Mouse (Mus musculus) cerebral cortex, adult 2 months (tissue): ENCODE data around the gene Fam78b.

Source experiments
- WGBS: fragments of 180-500 bp; shearing (Covaris S2); methylation state at CpG from one replicate; pipeline ENCODE4 v1.1.7; 2018; 5-methylcytosine and 5-hydroxymethylcytosine counted together

Fam78b gene

DNA sequence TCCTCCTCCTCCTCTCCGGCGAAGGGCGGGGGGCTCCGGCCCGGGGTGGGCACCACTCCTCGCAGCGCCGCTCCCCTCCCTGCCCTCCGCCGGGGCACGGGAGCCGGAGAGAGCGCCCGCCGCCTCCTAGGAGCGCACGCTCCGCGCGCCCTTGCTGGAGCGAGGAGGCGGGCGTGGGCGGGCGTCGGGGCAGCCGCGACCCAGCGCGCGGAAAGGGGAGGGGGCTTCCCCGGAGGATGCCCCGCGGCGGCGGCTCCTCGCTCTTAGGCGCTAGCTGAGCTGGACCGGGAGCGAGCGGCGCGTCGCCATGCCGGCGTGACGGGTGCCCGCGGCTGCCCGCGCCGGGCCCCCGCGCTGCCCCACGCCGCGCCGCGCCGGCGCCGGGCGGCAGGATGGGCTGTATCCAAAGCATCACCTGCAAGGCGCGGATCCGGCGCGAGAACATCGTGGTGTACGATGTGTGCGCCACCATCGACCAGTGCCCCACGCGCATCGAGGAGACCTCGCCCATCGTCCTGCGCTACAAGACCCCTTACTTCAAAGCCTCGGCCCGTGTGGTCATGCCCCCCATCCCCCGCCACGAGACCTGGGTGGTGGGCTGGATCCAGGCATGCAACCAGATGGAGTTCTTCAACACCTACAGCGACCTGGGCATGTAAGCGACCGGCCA is at the start of gene Fam78b:
Fam78b (plus strand) TSS at position 244 of the 670 bp plus-strand sequence.
- WGBS: 1% methylated on average over 82 of the region's 85 CpGs

DNA sequence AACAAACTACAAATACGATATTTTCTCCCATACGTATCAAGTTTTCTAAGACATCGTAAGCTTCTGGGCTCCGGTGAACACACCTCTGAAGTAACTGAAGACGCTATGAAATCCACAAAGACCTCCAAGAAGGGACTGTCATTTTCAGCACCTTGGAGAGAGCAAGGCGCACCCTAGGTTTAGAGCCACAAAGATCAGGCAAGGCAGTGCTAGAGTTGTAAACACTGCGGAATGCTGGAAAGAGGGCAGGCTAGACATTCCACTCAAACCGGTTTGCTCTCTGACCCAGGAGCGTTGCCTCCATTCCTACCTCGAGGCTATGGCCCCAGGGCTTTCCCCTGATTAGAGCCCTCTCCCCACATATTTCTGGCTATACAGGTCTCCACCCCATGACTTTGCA is 36.7 kb upstream of the Fam78b start:
- WGBS: 59% methylated on average over 10 of the region's 10 CpGs

DNA sequence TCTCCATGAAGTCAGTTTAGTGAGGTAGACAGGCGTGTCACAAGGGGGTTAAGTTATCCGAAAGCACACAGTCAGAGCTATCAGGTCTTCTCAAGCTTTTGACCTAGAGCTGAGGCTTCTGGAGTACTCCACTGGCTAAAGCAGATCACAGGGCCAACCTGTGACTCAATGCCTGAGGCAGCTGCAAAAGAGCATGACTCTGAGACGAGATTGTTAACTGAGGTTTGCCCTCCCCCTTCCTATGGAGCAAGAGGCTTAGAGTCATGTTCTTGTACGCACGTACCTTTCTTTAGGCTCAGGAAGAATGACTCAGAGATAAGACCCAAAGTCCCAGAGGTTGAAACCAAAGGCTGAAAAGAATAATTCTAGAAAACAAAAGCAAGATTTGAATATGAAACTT is 32.9 kb upstream of the Fam78b start:
- WGBS: 88% methylated on average over 5 of the region's 5 CpGs

DNA sequence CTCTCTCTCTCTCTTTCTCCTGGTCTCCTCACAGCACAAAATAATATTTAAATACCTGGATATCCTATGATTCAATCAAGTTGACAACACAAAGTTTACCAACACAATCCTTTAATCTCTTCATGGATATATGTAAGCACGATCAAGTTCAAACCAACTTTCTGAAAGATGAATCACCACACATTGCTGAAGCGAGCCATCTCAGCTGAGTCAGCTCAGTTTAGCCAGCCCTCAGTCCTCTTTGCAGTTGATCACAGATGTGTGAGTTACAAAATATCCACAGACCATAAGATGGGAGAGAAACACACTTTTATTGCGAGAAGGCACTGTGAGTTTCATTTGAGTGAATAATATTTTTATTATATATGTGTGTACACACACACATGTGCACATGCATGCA is 27.5 kb upstream of the Fam78b start:
- whole genome bisulfite sequencing: 63% methylated on average over 3 of the region's 3 CpGs

DNA sequence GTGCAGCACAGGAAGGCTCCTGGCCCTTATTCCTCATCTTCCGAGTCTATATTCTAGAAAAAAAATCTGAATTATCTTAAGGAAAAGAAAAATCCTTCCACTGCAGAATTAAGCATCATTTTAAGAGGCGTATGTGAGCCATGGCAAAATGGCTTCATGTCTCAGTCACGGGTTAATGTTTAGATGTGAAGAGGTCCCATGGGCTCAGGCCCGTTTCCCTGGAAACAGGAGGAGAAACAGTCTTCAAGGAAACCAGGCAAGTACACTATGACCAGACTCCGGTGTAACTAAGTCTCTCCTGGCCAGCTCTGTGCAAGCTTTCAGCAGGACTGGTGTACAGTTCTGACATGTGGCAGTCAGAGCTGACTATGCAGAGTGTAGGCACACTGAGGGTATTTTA is 22.6 kb upstream of the Fam78b start:
- 83% methylated on average over 5 of the region's 5 CpGs for WGBS

DNA sequence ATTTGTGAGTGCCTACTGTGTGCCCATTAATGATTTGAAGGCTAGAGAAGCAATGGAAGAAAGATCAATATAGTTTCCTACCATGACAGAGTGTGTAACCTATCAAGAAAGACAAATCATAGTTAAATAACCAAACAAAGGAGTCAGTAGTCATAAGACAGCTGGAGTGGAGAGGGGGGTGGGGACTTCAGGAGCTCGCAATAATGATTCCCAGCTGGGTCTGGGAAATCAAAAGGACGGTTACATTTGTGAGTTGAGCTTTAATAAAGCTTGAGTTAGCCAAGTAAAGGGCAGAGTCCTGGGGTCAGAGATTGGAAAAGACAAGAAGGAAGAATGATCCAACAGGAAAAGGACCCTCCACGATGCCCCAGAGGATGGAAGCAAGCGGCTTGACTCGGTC is 7.0 kb upstream of the Fam78b start:
- WGBS: 82% methylated on average over 5 of the region's 5 CpGs

DNA sequence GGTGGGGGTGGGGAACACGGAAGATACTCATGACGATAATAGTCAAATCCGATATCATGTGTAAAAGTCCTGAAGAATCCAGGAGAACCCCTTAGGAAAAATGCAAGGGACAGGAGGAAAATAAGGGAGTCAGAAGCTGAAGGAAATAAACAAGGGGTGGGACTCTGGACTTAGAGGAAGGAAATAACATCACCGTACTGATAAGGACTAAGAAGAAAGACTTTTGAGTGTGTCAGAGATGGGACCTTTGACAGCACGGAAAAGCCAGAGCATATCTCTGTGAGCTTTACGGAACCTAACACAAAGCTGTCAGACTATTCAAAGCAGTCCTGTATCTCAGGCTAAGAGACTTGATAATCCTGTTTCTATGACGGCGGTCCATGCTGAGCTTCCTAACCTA is 5.0 kb upstream of the Fam78b start:
- WGBS: 85% methylated on average over 8 of the region's 8 CpGs

DNA sequence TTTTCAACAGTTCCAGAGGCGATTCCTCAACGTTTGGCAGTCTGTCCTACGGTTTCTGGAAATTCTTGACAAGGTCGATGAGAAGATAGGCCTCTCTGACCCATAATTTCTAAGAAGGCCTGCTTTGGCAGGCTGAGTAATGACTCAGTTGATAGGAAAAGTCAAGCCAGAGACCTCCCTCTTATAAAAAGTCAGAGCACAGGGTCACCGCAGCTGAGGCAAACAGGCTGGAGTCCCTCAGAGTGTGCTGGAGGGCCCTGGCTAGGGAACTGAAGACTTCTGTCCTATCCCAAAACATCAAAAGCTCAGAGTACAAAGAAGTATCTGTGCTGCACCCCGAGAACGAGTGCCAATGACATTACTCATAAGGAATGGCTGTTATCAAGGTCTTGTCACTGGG is 4.4 kb upstream of the Fam78b start:
- WGBS: 70% methylated on average over 7 of the region's 7 CpGs

DNA sequence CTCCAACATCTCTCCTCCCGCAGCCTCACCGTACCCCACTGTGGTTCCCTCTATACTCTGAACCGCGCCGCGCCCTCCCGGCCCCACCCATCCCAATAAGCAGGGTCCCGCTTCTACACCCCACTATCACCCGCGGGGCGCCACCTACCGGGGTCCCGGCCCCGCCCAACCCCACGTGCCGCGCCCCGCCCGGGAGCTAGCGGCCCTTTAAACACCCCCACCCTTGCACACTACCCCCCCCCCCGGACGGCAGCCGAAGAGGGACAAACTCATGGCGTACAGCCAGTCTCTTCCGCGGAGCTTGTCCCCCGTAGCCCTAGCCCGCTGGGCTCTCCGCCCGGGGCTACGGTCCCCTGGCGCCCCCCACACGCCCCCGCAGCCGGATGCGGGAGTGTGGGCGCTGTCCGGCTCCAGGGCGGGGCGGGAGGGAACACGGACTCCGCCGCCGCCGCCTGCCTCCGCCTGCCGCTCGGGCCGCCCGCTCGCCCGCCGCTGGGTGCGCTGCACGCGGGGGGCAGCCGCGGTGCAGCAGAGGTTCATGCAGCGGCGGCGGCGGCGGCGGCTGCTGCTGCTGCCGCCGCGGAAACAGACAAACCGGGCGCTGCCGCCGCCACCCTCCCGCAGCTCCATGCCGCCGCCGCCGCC is 566 bp upstream of the Fam78b start:
- under 1% methylated on average over 67 of the region's 76 CpGs for WGBS

DNA sequence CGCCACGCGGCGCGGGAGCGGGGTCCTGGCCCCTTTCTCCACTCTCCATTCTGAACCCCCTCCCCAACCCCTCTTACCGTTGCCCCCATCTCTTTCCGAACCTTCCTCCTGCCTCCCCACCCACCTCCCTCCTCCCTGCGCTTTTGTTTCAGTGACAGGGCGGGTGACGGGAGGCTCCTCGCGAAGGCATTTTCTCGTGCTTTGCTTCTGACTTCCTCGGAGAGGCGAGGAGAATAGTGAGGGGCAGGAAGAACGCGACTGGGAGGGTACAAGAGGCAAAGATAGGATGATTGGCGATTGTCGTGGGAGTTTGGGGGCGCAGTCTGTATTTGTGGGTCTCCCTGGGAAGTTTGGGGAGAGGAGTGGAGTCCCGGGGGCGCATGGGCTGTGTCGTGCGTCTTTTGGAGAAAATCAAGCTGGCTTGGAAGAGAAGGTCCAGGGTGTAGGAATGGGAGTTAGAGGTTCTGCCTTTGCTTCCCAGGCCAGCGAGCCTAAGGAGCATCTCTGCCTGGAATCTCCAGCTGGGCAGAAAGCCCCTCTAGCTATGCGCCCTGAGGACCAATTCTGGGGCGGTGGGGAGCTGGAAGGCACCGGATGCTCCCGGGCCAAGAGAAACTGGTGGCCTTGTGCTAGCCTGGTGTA is 748 bp downstream of the Fam78b start:
- 1% methylated on average over 30 of the region's 30 CpGs for whole genome bisulfite sequencing

DNA sequence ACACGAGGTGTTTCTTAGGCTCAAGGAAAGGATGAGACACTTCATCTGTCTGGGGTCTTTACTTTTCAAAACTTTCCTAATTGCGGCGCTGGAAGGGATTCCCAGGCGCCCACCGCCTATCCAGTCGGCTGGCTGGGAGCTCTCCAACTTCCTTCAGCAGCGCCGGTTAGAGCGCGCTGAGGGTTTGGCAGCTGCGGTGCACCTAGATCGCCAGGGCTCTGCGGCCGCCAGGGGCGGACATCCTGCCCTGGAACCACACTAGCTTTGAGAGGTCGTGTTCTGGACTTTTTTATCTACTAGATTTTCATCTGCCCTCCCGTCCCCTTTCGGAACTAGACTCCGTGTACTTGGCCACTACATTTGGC is 1.3 kb downstream of the Fam78b start:
- under 1% methylated on average over 19 of the region's 19 CpGs for WGBS

DNA sequence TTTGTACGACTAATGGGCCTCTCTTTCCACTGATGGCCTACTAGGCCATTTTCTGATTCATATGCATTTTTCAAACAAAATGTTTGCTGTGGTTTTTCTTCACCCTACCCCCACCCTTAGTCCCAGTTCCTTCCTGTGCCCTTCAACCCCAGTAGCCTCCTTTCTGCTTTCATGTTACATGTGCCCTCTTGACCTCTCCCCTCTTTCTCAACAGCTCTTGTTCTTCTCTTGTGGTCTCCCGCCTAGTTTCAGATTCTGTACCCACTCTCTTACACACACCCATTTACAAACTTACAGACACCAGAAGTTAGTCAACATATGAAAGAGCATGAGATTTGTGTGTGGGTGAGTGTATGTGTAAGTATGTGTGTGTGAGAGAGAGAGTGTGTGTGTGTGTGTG is 3.4 kb downstream of the Fam78b start:
- WGBS: 81% methylated on average over 2 of the region's 2 CpGs

DNA sequence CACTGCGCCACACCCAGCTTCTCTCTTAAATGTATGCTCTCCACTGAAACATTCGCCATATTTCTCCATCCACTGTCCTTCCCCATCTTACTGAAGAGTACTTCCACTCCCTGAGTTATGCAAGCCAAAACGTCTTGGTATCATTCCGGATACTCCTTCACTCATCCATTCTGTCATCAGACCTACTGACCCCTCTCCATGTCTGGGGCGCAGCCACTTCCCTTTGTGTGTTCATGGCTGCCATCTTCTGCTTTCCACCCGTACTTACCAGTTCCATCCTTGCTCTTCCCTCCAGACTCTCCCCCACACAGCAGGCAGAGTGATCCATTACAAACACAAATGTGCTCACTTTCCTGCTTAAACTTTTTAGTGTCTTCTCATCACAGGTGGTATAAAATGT is 6.1 kb downstream of the Fam78b start:
- 88% methylated on average over 6 of the region's 6 CpGs for WGBS

DNA sequence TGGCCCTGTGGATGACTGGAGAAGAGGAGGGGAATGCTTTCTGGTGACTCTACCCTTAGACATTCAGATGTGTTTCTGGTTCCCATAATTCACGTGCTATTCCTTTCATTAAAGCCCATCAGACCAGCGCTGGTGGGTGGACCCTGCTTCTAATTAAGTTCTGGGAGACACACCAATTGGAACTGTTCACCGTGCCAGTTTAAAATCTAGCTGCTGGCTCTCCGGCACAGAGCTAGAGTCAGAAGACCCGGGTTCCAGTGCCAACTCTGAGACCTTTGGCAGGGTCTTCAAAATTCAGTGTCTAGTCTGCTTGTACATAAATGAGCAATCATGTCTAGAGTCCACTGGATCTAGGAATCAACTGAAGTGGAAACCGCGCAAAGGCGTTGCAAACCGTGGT is 9.0 kb downstream of the Fam78b start:
- 74% methylated on average over 9 of the region's 9 CpGs for WGBS

DNA sequence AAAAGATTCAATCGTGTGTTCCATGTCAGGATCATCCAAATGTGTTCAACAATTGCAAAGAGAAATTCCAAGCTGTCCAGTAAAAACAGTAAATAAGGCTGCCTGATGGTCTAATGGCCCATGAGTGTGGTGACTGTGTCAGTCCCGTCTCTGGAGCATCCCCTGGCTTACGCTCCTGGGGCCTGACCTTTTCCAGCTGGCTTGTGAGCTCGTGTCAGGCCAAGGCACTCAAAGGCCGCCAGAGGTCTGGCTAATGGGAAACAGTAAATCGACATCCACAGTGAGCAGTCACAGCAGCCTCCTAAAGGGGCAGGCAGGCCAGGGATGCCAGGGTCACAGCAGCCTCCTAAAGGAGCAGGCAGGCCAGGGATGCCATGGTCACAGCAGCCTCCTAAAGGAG is 10.1 kb downstream of the Fam78b start:
- 77% methylated on average over 6 of the region's 6 CpGs for WGBS

DNA sequence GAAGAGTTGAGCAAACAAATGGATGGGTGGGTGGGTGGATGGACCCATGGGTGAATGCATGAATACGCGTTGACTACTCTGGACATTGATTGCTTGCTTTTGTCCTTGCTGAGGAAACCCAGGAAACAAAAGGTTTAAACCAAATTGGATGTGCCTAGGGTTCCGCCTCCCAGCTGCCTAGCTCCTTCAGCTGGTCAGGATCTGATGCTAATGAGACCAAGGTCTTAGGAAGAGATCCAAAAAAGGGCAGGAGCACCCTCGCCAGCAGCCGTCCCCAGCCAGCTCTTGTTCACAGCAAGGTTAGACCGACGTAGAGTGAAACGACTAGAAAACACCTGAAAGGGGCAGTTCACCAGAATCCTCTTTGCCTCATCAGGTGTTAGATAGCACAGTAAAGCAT is 11.4 kb downstream of the Fam78b start:
- 79% methylated on average over 8 of the region's 8 CpGs for WGBS

DNA sequence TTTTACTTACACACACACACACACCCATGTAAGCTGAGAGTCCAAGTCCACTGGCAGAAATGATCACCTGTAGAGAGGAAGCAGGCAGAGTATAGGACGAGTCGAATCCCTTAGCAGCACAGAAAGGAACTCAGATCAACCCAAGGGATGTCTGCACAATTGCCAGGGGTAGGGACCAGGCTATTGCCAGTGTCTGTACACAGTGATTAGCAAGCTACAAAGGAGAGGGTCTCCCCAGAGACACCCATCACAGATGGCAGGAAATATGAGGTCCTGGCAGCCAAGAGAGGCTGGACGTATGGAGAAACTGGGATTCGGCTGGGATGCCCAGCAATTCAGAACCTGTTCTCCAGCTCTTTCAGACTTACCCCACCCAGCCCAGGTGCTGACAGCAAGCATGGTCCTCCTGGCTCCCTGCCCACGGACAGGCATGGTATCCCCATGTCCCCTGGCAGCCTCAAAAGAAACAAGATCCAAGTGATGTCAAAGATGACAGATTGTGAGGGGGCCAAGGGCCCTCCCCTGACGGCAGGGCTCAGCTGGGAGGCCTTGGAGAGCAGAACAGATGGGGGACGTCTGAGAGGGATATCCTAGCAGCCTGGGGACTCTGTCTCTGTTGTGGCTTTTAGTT is 12.1 kb downstream of the Fam78b start:
- WGBS: 62% methylated on average over 7 of the region's 7 CpGs

DNA sequence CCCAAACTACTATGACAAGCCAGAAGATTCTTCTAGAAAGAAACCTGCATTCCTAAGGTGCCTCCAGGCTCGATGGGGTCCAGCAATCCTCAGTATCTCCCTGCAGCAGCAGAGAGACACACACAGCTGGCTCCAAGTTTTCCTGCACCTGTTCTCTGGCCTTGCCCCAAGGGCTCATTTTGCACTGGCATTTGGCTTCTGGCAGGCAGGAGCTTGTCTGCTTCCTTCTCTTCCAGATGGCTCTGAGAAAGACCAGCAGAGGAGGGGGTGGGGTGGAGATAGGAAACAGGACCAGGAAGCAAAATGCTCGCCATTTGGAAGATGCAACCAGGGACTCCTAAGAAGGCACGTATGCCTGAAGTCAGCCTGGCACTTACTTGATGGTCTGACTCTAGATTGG is 15.1 kb downstream of the Fam78b start:
- whole genome bisulfite sequencing: 50% methylated on average over 3 of the region's 3 CpGs

DNA sequence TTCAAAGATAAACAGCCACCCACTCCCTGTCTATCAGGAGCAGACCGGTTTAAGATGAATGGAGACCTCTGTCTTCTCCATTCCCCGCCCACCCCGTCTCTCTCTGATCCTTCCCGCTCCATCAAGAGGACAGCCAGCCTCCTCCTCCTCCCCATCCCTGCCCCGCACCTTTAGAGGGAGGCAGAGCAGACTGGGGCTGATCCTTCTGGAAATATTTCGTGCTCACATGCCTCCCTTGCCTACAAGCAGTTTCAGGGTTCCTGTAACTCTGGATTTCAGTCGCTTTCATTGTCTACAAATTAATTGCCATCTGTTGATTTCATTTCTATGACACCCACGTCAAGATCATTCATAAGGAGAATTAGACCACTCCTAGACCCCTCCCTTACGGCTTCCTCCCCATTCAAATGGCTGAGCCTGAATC is 20.8 kb downstream of the Fam78b start:
- 39% methylated on average over 9 of the region's 9 CpGs for WGBS

DNA sequence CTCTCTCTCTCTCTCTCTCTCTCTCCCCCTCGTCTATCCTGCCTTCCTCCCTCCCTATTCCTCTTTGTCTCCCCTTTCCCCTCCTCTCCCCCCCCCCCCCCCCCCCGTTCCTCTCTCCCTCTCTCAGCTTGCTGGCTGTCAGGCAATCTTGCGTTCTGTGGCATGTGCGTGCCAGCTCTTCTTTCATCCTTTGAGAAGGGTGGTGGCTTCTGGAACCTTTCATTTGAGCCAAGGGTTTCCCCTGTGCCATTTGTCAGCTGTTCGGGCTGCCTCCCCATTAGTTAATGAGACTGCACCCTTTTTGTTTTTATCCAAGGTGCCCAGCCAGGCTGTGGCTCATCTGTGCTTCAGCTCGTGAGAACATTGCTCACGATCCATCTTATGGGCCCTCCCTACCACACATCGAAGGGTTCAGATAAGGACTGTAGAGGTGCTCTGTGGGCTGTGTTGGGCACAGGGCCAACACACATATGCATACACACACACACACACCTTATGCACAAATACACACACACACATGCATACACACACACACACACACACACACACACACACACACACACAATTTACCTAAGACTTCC is 21.4 kb downstream of the Fam78b start:
- WGBS: 49% methylated on average over 7 of the region's 8 CpGs

DNA sequence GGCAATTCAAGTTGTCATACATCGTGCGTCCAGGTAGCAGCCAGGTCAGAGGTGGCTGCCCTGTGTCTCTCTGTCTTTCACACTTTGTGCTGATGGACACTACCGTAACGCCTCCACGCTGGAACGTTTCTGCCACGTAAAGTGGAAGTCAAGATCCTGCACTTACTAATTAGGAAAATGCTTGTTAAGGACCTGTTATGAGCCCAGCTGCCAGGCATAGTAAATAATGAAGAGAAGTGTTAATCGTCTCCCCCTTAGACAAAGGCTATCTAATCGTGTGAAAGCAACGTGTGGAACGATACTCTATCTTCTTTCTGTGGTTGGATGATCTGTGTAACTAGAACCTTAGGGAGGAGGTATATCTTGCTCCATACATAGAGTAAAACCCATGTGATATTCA is 22.6 kb downstream of the Fam78b start:
- 77% methylated on average over 11 of the region's 11 CpGs for WGBS

DNA sequence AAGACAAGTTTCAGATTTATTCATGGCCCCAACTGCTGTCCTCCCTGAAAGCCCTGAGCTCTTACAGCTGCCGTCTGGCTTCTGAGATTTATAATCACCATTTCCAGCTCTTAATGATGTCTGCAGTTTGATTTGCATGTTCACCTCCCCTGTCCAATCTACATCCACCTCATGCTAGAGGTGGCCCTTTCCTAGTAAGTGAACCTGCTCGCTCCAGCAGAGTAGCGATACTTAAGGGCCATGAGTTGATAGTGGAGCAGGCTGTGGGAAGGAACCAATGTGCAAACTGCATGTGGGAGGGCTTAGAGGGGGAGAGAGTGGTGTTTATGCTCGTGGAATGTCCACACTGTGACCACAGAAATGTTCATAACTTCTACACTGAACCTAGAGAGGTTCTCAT is 23.7 kb downstream of the Fam78b start:
- WGBS: 71% methylated on average over 4 of the region's 4 CpGs
